Mouse (Mus musculus) mouse embryonic stem cell (cell line): ENCODE data around the gene Asah2.
"Not testable (repeated sequence)": the region's sequence is repeated elsewhere in the genome, so short reads cannot be mapped to it uniquely, and the experiment has no call there.

Experiments
- in situ Hi-C, 2 experiments: fragments of 300-500 bp; cut with MboI; formaldehyde crosslinking; loops; 1 replicate in 1 of 2; 3 replicates in 1 of 2; pipeline ENCODE4 v1.14.3; 2019 to 2020; ENCODE audit warnings: low sequenced_read_pairs in 2 of 2, low pct_unique_long_range_greater_than_20kb in 1 of 2, mixed read lengths in 1 of 2; ENCODE audit not compliant: unreplicated experiment in 1 of 2

Gene Asah2

DNA sequence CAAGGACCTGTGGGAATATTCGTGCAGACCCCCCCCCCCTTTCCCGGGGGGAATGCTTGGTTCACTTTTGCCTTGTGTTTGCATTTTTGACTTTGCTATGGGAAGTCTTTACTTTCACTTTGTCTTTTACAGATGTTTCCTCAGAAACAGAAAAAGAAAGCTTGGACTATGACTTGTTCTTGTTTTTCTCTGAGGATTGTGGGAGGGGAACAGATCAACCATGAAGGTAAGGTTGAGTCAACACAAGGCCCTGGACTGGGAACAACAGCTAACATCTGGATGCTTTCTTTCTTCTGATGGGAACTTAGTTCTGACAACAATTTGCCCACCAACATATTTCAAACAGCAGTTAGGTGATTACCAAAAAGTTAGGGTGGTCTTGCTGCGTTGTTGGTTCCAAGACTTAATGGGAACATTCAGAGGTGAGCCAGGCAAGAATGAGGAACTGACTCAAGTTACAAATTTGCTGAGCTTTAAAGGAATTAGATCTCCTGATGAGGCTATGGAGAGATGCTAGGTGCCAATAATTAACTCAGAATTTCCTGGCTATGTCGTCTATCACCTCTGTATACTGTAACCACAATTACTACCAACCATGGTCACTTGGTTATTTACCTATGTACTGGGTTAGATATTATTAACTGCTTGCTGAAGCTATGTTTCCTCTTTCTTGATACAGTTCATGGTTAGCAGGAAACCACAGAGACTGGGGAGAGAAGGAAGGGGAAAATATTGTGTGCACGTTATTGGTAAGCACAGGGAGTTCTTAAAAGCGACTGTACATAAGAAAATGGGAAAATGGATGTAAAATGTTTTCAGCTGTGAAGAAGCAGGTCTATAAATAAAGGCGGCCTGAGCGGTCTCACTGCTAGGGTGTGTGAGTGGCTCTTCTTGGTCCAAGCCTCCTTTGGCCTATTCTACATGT, 4.1 kb upstream of the Asah2 start:
- in situ Hi-C loops, result no loop called here

DNA sequence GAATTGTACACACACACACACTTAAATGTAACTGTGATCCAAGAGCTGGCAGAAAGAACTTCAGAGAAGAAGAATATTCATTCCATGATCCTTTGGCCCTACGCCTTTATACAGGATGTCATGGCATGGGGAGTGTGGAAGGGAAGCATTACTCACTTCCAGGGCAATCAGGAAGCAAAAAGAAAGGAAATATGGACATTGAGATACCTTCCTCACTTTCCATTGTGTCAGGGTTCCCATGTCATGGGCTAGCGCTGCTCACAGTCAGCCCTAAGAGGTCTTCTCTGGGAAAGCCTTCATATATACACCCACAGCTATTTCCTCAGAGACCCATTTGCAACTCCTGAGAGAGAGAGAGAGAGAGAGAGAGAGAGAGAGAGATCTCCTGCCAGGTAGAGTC, 1.3 kb downstream of the Asah2 start:
- in situ Hi-C loops, result no loop called here

DNA sequence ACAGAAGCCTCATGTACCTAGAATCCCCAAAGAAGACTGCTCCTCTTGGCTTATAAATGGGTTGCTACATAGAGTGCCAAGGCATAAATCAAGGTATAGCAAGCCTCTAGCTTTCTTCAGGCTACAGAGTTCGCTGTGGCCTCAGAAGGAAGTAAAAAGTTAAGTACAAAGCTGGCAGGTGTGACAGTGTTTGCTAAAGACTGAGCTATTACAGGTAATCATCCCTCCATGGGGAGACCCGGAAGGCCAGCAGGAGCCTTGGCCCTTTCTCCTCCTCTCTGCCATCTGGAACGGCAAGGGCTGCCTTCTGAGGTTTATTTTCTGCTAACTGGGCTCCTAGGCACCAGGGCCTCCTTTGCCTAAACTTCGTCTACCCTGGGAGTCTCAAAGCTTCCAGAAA, 3.8 kb downstream of the Asah2 start:
- in situ Hi-C loops, result no loop called here

DNA sequence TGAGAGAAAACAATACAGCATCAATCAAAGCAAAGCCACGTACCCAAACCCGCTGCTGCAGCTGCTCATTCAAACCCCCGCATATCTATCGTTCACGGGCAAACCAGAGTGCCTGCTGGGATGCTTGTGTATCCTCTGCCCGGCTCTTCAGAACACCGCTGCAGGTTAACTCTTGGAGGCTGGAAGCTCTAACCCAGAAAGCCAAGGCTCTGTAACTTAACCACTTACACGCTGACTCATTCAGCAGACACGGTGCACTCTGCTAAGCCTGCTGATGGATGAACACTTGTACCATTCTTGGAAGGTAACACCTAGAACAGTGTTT, 5.1 kb downstream of the Asah2 start:
- in situ Hi-C loops, result no loop called here

DNA sequence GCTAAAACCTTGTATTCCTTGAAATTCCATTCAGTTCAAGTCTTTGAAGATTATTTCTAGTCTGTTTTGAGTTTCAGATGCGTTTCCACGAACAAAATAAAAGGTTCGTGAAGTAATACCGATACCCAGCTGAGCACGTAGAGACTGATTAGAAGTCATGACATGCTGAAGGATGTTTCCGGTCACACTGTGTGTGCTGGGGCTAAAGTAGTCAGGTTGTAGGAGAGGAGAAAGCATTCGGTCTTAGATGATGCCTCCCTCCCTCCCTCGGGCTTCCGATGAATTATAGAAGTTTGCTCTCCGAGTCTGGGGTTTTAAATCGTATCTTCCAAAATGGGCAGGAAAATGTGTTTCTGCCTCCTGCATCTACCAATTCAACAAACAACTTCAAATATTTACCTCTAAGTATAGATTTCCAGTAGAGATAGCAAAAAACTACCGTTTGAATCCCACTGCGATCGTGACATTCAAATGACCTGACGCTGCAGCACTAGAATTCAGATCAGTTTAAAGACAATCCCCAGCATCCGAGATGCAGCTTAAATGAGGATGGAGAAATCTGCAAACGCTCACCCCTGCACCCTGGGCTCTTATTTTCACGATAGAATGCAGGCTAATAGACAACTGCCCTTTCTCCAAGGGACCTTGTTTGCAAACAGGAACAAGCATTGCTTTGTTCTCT, 5.6 kb downstream of the Asah2 start:
- in situ Hi-C loops, result no loop called here

DNA sequence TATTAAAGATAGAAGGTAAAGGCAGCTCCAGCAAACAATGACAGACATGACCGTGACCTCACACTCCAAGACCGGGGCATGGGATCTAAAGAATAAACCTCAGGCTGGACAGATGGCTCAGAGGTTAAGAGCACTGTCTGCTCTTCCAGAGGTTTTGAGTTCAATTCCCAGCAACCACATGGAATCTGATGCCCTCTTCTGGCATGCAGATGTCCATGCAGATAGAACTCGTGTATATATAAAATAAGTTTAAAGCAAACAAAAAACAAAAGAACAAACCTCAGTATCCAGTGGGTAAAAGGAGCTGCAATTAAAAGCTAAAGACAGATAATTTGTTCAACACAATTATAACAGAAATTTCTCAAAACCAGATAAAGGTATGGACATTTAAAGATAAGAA, 9.4 kb downstream of the Asah2 start:
- in situ Hi-C loops, result no loop called here

DNA sequence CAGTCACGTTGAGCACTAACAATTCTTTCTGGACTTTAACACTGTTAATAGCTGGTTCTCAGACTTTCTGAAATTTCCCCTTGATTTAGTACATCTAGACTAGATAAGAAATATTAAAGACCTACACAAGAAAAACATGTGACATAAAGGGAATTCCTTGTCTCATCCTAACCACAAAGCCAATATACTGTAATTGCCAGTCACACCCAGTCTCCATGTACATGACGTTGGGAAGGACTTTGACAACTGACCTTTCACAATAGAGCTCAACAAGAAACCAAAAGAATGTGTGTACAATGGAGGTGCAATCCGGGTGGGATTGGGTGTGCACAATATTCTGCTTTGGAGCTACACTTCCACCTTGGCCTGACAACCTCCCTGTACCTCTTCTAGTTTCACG, 15.7 kb downstream of the Asah2 start:
- in situ Hi-C loops, result no loop called here

DNA sequence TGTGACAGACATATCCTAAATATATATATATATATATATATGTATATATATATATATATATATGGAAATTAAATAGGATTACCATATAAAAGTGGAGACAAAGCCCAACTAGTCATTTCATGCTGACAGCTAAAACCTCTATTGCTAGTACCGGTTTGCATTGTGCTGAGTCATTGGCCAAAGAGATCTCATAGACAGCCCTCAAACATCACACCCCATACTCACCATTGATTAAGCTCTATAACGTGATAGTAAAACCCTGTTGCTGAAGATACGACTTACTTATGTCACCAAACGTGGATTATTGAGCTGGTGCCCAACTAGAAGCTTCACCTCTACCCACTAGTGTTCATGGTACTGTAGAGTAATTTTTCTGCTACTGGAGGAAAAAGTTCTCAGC, 17.2 kb downstream of the Asah2 start:
- in situ Hi-C loops, result no loop called here

DNA sequence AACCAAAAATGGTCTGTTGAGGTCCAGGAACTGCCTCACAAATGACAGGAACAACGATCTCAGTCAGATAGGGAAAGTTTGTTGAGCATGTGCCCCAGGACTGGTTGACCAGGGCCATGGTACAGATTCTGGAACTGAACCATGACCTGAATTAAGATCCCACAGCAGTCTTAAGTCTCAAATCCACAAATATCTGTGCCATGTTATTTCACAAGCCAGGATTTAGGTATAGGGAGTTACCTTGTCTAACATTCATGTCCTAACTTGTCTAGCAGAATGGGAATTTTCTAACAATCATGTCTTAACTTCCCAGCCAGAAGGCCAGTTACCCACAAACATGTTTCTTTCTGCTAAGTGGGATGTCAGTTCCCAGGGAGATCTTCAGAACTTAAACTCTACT, 19.4 kb downstream of the Asah2 start:
- in situ Hi-C loops, result no loop called here

DNA sequence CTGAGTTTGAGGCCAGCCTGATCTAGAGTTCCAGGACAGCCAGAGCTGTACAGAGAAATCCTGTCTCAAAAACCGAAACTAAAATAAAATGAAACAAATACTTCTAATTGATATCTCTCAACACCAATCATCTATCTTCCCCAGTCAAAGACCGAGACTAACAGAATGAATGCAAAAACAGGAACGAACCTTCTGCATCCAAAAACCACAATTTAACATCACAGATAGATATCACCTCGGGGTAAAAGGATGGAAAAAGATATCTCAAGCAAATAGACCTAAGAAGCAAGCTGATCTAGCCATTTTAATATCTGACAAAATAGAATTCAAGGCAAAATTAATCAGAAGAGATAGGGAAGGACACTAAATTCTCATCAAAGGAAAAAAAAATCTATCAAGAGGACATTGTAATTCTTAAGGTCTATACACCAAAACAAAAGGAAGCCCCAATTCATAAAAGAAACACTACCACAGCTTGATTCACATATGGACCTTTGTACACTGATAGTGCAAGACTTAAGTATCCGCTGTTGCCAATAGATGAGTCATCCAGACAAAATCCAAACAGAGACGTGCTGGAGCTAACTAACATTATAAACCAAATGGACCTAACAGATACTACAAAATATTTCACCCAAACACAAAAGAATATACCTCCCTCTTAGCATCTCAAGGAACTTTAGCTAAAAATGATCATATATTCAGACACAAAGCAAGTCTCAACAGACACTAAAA, 20.1 kb downstream of the Asah2 start:
- in situ Hi-C loops, result no loop called here

DNA sequence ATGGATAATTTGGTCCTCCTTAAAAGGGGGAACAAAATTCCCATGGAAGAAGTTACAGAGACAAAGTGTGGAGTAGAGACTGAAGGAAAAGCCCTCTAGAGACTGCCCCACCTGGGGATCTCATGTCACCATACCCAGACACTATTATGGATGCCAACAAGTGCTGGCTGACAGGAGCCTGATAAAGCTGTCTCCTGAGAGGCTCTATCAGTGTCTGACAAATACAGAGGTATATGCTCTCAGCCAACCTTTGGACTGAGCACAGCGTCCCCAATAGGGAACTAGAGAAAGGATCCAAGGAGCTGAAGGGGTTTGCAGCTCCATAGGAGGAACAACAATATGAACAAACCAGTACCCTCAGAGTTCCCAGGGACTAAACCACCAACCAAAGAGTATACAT, 23.2 kb downstream of the Asah2 start:
- in situ Hi-C loops, result not testable (repeated sequence)

DNA sequence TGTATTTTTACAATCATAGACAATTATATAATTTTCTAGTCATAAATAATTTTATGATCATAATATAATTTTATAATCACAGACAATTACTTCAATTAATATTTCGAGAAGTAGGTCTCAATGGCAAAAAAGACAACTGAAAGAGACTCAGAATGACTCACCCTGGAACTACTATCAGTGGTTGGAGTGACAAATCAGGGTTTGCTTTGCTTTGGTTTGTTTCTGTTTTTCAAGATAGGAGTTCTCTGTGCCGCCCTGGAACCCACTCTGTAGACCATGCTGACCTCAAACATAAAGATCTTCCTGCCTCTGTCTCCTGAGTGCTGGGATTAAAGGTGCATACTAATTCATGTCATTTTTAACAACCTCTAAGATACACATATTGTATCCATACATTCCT, 37.7 kb downstream of the Asah2 start:
- in situ Hi-C loops, result no loop called here

DNA sequence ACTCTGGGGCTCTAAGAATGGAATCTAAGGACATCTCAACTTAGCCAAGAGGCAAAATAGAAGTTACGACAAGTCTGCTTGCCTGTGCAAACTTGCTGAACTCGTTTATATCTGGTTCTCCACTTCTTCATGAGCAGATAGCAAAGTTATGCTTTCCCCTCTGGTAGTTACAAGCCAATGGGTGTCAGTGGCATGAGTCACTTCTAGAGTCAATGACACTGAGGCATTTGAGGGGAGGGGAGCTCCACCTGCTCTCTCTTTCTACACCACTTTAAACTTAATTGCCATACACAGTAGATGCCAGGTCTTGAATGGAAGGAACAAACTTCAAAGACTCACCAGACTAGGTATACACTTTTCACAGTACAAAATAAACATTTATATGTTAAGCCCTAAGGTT, 38.4 kb downstream of the Asah2 start:
- in situ Hi-C loops, result no loop called here

DNA sequence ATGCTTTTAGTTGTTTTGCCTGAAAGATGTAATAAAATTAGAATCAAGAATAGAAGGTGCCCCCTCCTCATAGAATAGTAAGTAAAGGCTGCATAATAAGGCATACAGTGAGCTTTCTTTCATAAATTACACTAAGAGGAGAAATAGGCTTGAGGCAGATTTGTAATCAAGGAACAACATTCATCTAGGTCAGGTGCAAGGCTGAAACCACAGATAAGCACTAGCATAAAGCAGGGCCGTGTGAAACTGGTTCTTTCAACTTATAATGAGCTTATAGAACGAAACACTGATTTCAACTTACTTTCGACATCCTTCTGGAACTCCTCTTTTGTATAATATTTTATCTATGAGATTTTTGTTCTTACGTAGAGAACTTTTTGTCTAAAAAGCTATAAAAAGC, 40.3 kb downstream of the Asah2 start:
- in situ Hi-C loops, result no loop called here

DNA sequence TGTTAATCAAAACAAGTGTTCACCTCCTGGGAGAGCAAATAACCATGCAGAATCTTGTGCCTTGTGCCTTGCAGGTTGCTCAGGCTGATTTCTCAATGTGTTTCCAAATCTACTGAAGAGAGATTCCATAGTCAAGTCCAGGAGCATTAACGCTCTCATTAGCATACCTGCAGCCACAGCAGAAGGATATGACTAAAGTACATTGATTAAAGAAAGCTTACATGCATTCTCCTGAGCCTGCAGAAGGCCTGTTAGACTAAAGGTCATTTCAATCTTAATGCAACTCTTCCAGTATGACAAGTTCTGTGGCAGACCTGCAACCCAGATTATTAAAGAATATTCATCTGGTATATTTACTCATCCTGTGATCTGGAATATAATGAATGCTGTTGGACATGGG, 46.7 kb downstream of the Asah2 start:
- in situ Hi-C loops, result no loop called here

DNA sequence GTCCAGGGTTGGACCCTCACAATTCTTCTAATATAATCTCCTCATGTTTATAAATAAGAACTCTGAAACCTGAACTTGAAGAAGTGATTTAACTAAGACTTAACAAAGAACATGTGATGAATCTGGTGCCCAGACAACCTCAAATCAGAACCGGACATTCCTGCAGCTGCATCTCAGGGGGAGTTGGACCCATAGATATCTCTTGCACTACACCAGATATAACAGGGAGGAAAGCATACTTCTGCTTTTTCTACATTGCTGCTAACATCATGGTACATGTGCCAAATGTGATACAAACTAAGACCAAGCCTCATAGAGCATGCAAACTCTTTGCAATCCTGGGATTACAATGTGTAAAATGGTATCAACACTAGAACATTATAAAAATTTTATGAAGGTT, 51.8 kb downstream of the Asah2 start:
- in situ Hi-C loops, result no loop called here

DNA sequence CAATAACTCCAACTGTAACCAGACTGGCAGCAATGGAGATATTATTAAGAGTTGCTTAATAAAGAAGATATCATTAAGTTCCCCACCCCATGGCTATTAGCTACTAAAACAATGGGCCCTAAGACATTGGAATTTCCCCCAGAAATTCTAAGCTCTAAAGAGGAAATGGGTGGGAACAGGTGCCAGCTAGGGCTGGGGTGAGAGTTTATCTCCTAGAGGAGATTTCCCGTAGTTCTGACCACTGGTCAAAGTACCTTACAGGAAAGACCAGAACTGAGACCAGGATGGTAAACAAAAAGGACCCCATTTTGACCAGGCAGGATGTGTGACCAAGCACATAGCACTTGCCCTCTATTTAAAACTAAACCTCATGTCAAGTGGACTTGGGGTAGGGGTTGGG, 52.3 kb downstream of the Asah2 start:
- in situ Hi-C loops, result no loop called here

DNA sequence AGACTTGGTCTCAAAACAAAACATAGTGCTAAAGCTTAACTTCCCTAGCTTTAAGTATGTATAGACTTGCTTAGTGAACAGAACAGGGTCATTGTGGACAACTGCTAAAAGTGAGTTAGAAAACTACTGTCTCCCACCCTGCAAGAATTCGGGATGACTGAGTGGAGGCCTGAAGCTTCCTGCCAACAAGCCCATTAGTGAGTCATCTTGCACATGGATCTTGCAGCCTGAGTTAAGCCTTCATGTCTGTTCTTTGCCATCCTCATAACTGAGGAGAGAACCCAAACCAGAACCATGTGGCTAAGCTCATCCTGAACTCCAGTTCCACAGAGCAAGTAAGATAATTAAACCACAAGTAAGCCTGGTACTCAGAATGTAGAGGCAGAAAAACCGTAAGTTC, 56.8 kb downstream of the Asah2 start:
- in situ Hi-C loops, result no loop called here

DNA sequence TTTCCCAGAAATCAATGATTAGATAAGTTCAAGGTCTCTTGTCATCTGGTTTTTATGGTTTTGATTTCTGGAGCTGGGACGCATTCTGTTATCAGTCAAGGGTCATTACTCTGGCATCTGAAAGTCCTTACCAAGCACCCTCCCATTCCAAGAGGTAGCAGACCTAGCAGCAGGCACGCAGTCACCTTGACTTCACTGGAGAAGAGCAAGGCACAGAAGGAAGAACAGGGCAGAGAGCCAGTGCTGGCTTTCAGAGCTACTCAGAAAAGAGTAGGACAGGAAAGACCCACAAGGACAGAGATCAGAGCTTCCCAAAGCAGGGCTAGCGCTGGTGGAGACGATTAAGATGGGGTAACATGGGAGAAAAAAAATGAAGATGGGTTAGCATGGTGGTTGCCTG, 75.1 kb downstream of the Asah2 start:
- in situ Hi-C loops, result no loop called here

DNA sequence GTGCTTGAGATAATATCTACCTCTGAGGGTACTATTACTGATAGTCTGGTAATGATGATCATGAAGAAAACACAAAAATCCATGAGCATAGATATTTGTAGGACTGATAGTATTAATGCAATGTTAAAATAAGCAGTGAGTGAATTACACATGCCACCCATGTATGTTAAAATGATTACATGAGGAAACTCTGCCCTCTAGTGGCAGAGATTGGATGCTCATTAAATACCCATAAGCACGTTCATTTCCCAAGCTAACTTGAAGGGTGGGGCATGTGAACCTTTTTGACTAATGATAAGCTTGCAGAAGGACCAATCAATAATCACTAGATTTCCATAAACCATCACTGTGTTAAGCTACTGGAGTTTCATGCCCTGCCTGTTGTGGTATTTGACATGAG, 77.6 kb downstream of the Asah2 start:
- in situ Hi-C loops, result no loop called here
